In genomic region chr10:77021399-77022052, GRCm38 (mm10) we compare ENCODE assay signal across 1 mouse cellular context.
TF ChIP-seq lines count a peak whose summit lies in the region.

No protein-coding gene starts in this region.

TF ChIP-seq in CH12.LX, 34 proteins besides CTCF, POLR2A, EP300 and RAD21 (continued from another document):
- TF ChIP-seq MAX (IDR thresholded peaks at IDR 0.05; ENCODE audit: low read length) (no peak), CHD2 (IDR thresholded peaks at IDR 0.05; ENCODE audit: low read length) (no peak), MAZ (IDR thresholded peaks at IDR 0.05; ENCODE audit: low read depth, low read length) (0 out of 2 replicates have a peak, but pooled peaks have one; percentile 29), JUND (conservative IDR thresholded peaks at IDR 0.05; ENCODE audit: low read depth, low read length) (no peak), UBTF (IDR thresholded peaks at IDR 0.05; ENCODE audit: low read depth, low read length) (no peak), KAT2A (IDR thresholded peaks at IDR 0.05; ENCODE audit: insufficient replicate concordance, low read length) (no peak), JUN (IDR thresholded peaks at IDR 0.05; ENCODE audit: insufficient read depth, low read depth, low read length) (no peak), POLR2AphosphoS2 (IDR thresholded peaks at IDR 0.05; ENCODE audit: low read depth, low read length) (no peak), ZKSCAN1 (IDR thresholded peaks at IDR 0.05; ENCODE audit: borderline replicate concordance, low read depth, low read length) (no peak), MXI1 (IDR thresholded peaks at IDR 0.05; ENCODE audit: low read depth, low read length) (no peak), IRF4 (IDR thresholded peaks at IDR 0.05; ENCODE audit: low read depth, low read length) (no peak), TBP (conservative IDR thresholded peaks at IDR 0.05; ENCODE audit: low read depth, low read length) (no peak), ZC3H11A (IDR thresholded peaks at IDR 0.05; ENCODE audit: low read depth, low read length) (peak; percentile 24; the same call in 1 of the 2 replicates), ETS1 (conservative IDR thresholded peaks at IDR 0.05; ENCODE audit: low read depth, low read length) (no peak), MYC (IDR thresholded peaks at IDR 0.05; ENCODE audit: low read depth, low read length) (no peak), MEF2A (IDR thresholded peaks at IDR 0.05; ENCODE audit: borderline replicate concordance, low read depth, low read length) (0 out of 2 replicates have a peak, but pooled peaks have one; percentile 13), SIN3A (IDR thresholded peaks at IDR 0.05; ENCODE audit: low read length) (no peak), MAFK (IDR thresholded peaks at IDR 0.05; ENCODE audit: insufficient replicate concordance, low read length) (no peak), ZMIZ1 (IDR thresholded peaks at IDR 0.05; ENCODE audit: low read depth, low read length) (no peak), PAX5 (IDR thresholded peaks at IDR 0.05; ENCODE audit: low read length) (no peak)
